Mouse (Mus musculus): Measurements from ENCODE around the gene Foxo6. TPM values are rescaled to one million over a fixed set of nuclear protein-coding genes. Genes with fewer than 3 reads are reported as not detected.

The Foxo6 gene
- polyA plus RNA-seq, 1 experiment: not detected

- H3K4me1 ChIP-seq (ENCODE audit: control insufficient read depth, insufficient read depth, insufficient read length, low read length): no peaks in the 10 kb centered on the region
- H3K27ac ChIP-seq (replicated peaks; ENCODE audit: low read depth, low read length): no peak overlapping the region
- no peak overlapping the region for H3K4me3 ChIP-seq (ENCODE audit: insufficient read depth, low read depth, low read length)
Observed at GRCm38 (mm10) chr4:120218878-120219277, 68.3 kb downstream of the Foxo6 start.

Other genes starting within 250 kb of the Foxo6 start
- gene AL607142.1, start 222.4 kb downstream of the Foxo6 start, polyA plus RNA-seq (2012; ENCODE audit: insufficient read depth, insufficient read length, missing spikeins): not detected in 2 replicates
- gene Edn2, start 126.1 kb downstream of the Foxo6 start, polyA plus RNA-seq (2012; ENCODE audit: insufficient read depth, insufficient read length, missing spikeins): not detected in 2 replicates
- gene Scmh1, start 117.9 kb upstream of the Foxo6 start, polyA plus RNA-seq (2012; ENCODE audit: insufficient read depth, insufficient read length, missing spikeins): 7.6 and 10.3 TPM in 2 replicates
- not detected in 2 replicates for gene Slfnl1, start 244.9 kb upstream of the Foxo6 start, polyA plus RNA-seq (2012; ENCODE audit: insufficient read depth, insufficient read length, missing spikeins)